Mouse (Mus musculus) cortical plate, adult 2 months (tissue): ENCODE results near the gene Pitpnm1.

Source experiments
- CTCF ChIP-seq: fragments of 200-500 bp; IDR thresholded peaks from 2 replicates; pipeline ENCODE4 v1.5.1; 2011; ENCODE audit warnings: mild to moderate bottlenecking, control low read depth, low read length; ENCODE audit not compliant: insufficient read depth; ENCODE audit errors: extremely low read depth
- POLR2A ChIP-seq: fragments of 200-500 bp; IDR thresholded peaks from 2 replicates; pipeline ENCODE4 v1.6.1; 2011; ENCODE audit warnings: mild to moderate bottlenecking, low read length, control low read depth; ENCODE audit not compliant: insufficient read depth; ENCODE audit errors: extremely low read depth

DNA sequence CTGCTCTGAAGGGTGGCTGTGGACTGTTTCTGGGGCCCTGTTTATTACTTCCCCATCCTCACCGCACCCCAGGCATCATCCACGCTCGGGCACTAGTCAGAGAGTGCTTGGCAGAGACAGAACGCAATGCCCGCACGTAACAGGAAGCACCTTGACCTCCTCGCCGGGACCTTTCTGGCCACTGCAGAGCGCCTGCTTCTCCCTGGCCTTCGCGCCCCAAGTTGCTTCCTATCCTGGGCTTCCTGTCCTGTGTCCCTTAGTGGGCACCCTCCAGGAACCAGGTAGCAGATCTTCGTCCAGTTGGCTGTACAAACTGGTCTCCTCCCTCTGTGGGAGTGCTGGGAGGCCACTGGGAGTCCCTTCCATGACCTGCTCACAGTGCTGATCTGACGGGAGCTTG lies 1.4 kb upstream of the Pitpnm1 start:
- TF ChIP-seq CTCF = no peak
- no peak for TF ChIP-seq POLR2A
